Mouse (Mus musculus): ENCODE measurements around the gene Grsf1. TPM values are rescaled to one million over a fixed set of nuclear protein-coding genes. Genes with fewer than 3 reads are reported as not detected.

The Grsf1 gene
- polyA plus RNA-seq, 2 experiments from 2014 or later: 6.4 to 10.0 TPM

GRCm38 (mm10) chr5:88688583-88689187 is 12.7 kb upstream of the Grsf1 start:
- no peak for ATAC-seq

GRCm38 (mm10) chr5:88687996-88688406 is 12.0 kb upstream of the Grsf1 start:
- ATAC-seq: no peak

- peak; percentile 61 for ATAC-seq
Measured at GRCm38 (mm10) chr5:88685745-88686299, 9.9 kb upstream of the Grsf1 start.

DNA sequence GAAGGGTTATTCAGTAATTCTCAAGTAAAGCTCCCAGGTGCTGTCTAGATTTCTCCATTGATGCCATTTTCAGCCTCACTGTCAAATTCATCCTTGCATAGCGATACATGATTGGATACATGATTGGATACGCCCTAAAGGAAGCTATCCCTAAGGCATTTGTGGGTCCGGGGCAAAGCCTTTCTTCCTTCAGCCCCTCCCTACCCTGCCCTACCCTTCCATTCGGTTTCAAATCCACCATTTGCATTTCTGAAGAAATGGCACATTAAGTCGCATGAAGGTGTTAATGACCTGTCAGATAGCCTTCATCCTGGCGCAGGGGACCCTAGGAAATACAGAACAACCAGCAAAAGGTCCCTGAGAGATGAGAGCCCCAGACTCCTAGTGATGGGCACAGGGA is 9.3 kb upstream of the Grsf1 start:
- no peak for ATAC-seq

DNA sequence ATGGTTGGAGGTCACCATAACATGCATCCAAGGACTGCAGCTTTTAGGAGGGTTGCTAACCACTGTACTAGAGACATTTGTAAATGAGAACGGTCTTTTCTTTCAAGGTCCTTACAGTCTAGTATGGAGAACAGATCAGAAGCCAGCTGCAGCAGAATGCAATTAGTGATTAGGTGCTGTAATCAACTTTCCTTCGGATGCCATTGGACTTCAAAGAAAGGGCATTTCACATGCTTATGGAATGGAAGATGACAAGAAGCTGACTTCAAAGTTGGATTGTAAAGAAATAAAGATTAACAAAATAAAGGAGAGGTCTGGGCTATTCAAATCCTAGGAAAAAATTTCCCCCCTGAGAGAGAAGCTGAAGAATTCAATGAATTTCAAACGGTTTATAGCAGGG is 8.3 kb upstream of the Grsf1 start:
- no peak for ATAC-seq

DNA sequence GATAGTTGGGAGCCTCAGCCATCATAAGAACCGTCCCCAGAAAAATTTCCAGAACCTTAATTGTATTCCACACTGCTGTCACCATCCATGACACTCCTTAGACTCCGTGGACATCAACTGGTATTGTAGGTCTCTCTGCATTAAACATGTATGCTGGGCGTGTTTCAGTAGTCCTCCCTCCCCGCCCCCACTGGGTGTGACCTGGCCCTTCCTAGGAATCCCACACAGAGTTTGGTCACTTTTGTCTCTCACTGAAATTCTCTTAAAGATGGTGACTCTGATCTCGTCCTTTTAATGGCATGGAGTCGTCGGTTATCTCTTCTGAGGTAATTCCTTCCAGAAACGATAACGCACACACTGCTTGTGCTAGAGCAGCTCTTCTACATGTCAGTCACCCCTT is 7.7 kb upstream of the Grsf1 start:
- ATAC-seq: no peak

DNA sequence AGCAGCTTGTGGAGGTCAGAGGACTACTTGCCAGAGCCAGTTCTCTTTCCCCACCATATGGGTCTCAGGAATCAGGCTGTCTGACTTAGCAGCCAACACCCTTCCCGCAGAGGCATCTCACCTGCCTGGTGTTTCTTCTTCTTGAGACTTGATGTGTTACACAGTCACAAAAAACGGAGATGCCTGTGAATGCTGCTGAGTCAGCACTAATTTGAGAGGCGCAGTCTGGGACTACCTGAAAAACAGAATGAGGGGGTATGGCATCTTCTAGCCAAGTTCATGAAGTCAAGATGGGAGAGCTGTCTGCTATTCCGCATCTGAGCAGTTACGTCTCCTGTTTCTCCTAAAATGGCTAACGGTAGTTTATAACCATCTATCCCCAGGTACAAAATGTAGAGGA is 4.6 kb upstream of the Grsf1 start:
- no peak for ATAC-seq

GRCm38 (mm10) chr5:88679341-88679740 is 3.4 kb upstream of the Grsf1 start:
- ATAC-seq: no peak

DNA sequence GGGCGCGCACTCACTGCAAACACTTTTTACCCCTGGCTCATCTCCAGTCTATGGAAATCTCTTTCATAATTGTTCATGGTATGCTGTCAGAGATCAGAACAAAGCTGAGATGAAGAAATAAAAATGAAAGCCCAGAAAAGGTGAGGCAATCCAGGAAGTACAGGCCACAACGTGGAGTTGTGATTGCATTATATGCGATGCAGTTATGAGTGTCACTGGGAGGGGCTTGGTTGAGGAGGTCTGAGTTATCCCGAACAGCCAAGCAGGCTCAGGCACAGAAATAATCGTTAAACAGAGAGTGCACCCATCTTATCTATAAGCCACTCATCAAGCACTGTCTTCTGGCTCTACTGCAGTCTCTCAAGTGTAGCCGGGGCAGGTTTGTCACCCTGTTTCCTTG is 3.0 kb upstream of the Grsf1 start:
- no peak for ATAC-seq

DNA sequence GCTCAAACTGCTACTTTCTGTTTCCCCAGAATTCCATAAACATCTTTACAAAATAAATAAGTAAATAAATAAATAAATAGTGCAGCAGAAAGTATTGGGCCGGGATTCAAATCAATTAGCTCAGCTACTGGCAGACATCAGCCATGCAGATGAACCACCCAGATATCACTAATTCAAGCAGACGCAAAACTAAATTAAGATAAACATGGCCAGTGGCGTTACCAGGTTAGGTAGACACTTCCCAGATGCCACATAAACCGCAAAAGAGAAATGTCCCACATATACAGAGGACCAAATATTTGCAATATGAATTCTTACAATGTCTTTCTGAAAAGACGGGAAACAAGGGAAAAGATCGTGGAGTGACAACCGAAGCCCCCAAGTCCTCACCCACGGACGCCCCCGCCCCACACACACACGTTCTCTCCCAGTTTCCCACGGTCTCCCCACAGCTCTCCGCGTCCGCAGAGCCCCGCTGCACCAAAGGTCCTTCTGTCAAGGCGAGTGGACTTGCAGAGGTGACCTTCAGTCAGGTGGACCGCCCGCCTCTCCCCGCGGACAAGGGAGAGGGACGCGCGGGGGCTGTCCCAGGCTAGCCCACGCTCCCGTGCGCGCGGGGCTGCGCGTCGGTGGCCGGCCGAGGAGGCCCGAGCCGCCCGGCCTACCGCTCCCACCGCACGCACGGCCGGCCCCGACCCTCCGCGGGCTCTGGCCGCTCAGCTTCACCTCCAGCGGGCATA is 1.1 kb downstream of the Grsf1 start:
- no peak for ATAC-seq

- ATAC-seq: no peak
Measured at GRCm38 (mm10) chr5:88663875-88664274, 12.1 kb downstream of the Grsf1 start.

- ATAC-seq: no peak
Measured at GRCm38 (mm10) chr5:88663151-88663550, 12.8 kb downstream of the Grsf1 start.

- ATAC-seq: no peak
Measured at GRCm38 (mm10) chr5:88657868-88658267, 18.1 kb downstream of the Grsf1 start.

GRCm38 (mm10) chr5:88652589-88652988 is 23.4 kb downstream of the Grsf1 start:
- no peak for ATAC-seq

- no peak for ATAC-seq
Measured at GRCm38 (mm10) chr5:88649250-88650173, 26.5 kb downstream of the Grsf1 start.

GRCm38 (mm10) chr5:88645405-88645804 is 30.6 kb downstream of the Grsf1 start:
- no peak for ATAC-seq

- no peak for ATAC-seq
Measured at GRCm38 (mm10) chr5:88644901-88645300, 31.1 kb downstream of the Grsf1 start.

DNA sequence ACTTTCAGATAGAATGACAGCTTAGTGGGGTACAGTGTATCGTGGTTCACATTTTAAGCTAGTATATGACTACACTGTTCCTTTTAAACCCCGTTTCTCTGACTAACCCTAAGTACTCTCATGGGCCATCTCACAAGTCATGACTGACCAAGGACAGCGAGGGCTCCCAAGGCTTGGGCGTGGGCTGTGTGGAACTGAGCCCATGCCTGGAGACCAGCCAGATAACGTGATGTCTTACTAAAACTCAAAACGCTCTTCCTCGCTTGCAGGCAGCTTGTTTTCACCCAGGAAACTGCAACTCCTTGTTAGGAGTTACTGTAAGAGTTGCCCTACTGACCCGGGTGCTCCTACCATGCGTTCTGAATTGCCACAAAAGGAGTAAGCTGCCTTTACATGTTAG is 32.5 kb downstream of the Grsf1 start:
- no peak for ATAC-seq

- ATAC-seq: no peak
Measured at GRCm38 (mm10) chr5:88642786-88643185, 33.2 kb downstream of the Grsf1 start.

- no peak for ATAC-seq
Measured at GRCm38 (mm10) chr5:88634076-88634475, 41.9 kb downstream of the Grsf1 start.

DNA sequence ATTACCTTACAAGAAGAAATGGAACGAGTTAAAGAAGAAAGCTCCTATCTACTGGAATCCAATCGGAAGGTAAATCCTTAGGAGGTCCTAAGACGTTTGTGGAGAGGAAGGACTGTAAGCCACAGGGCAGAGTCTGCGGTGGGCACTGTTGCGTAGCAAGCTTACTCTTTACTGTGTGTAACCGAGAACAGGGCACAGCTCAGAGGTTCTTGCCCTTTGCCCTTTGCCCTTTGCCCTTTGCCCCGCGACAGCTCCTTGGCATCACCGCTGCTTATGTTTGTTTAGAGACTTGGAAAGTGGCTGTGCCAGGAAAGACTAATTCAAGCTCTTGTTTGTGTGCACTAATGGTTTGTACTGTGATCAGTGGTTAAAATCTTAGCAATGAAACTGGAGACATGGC is 43.5 kb downstream of the Grsf1 start:
- ATAC-seq: no peak

DNA sequence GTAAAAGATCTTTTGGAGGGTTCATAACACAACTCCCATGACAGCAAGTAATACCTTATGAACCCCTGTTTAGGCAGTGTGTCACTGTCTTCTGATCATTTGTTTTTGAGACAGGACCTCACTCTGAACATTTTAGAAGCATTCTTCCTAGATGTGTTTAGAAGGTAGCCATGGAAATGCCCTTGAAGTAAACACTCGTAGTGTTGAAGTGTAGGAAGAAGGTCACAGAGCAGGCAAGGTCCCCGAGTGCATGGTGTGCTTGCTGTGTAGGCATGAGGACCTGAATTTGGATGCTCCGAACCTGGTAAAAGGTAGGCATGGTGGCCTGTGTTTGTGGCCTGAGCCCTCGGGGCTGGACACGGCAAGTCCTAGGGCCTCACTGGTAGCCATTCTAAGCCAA is 44.4 kb downstream of the Grsf1 start:
- no peak for ATAC-seq

- no peak for ATAC-seq
Measured at GRCm38 (mm10) chr5:88630883-88631282, 45.1 kb downstream of the Grsf1 start.

All from CD4-positive, CD25-positive, alpha-beta regulatory T cell, adult 4 months (primary cell).